Mouse (Mus musculus): Measurements from ENCODE around the gene Pfkfb2. TPM values are rescaled to one million over a fixed set of nuclear protein-coding genes. Genes with fewer than 3 reads are reported as not detected.

Gene Pfkfb2
- polyA plus RNA-seq (2015; fragmentation: Nextera tagmentation; extraction: Ambion mirVana): 2.9 and 3.2 TPM in 2 replicates

GRCm38 (mm10) chr1:130729153-130729552 lies at the start of gene Pfkfb2:
Gene Pfkfb2, minus strand, starts transcription at chr1:130729253.

GRCm38 (mm10) chr1:130731741-130732337 lies 2.8 kb upstream of the Pfkfb2 start, which contains the start of gene AA986860:
Gene AA986860, plus strand, starts transcription at chr1:130731976.

GRCm38 (mm10) chr1:130717291-130717871 lies 11.7 kb downstream of the Pfkfb2 start, which contains the start of gene Yod1:
Gene Yod1, plus strand, starts transcription at chr1:130717327.

GRCm38 (mm10) chr1:130715561-130716217 lies 13.4 kb downstream of the Pfkfb2 start, which contains the start of gene Gm29427:
Gene Gm29427, minus strand, starts transcription at chr1:130715799.

GRCm38 (mm10) chr1:130661454-130661853 lies 67.6 kb downstream of the Pfkfb2 start, which contains the start of gene C4bp:
Gene C4bp, minus strand, starts transcription at chr1:130661632.

Other genes with a start within 250 kb of the Pfkfb2 start
- gene Zp3r, start 99.6 kb downstream of the Pfkfb2 start, polyA plus RNA-seq (2015; fragmentation: Nextera tagmentation; extraction: Ambion mirVana): not detected in 2 replicates
- gene C4bp, start 67.6 kb downstream of the Pfkfb2 start, polyA plus RNA-seq (2015; fragmentation: Nextera tagmentation; extraction: Ambion mirVana): not detected in 2 replicates
- gene Gm29427, start 13.5 kb downstream of the Pfkfb2 start, polyA plus RNA-seq (2015; fragmentation: Nextera tagmentation; extraction: Ambion mirVana): not detected in 2 replicates
- gene Yod1, start 11.9 kb downstream of the Pfkfb2 start, polyA plus RNA-seq (2015; fragmentation: Nextera tagmentation; extraction: Ambion mirVana): 6.5 and 7.0 TPM in 2 replicates
- 0.54 and 1.1 TPM in 2 replicates for gene AA986860, start 2.7 kb upstream of the Pfkfb2 start, polyA plus RNA-seq (2015; fragmentation: Nextera tagmentation; extraction: Ambion mirVana)
- gene Fcamr, start 71.6 kb upstream of the Pfkfb2 start, polyA plus RNA-seq (2015; fragmentation: Nextera tagmentation; extraction: Ambion mirVana): not detected in 2 replicates
- gene Pigr, start 97.4 kb upstream of the Pfkfb2 start, polyA plus RNA-seq (2015; fragmentation: Nextera tagmentation; extraction: Ambion mirVana): not detected in 2 replicates
- not detected in 2 replicates for gene Fcmr, start 136.4 kb upstream of the Pfkfb2 start, polyA plus RNA-seq (2015; fragmentation: Nextera tagmentation; extraction: Ambion mirVana)
- gene Il24, start 158.2 kb upstream of the Pfkfb2 start, polyA plus RNA-seq (2015; fragmentation: Nextera tagmentation; extraction: Ambion mirVana): not detected in 2 replicates
- not detected in 2 replicates for gene Il20, start 182.2 kb upstream of the Pfkfb2 start, polyA plus RNA-seq (2015; fragmentation: Nextera tagmentation; extraction: Ambion mirVana)
- gene Il19, start 210.9 kb upstream of the Pfkfb2 start, polyA plus RNA-seq (2015; fragmentation: Nextera tagmentation; extraction: Ambion mirVana): not detected in 2 replicates